Mouse (Mus musculus) brain, embryonic 14.5 days (tissue): ENCODE data around the gene Gmds.

Experiments used
- CTCF ChIP-seq: fragments of 200-500 bp; IDR thresholded peaks from 2 replicates; pipeline ENCODE4 v1.5.1; 2012; ENCODE audit warnings: inconsistent platforms, mild to moderate bottlenecking, moderate library complexity, borderline replicate concordance; ENCODE audit not compliant: insufficient read depth, insufficient read length; ENCODE audit errors: extremely low read depth
- POLR2A ChIP-seq: fragments of 200-500 bp; IDR thresholded peaks from 2 replicates; pipeline ENCODE4 v1.6.1; 2012; ENCODE audit warnings: mild to moderate bottlenecking, inconsistent platforms, borderline replicate concordance; ENCODE audit not compliant: poor library complexity, insufficient read depth, insufficient read length, severe bottlenecking; ENCODE audit errors: extremely low read depth

DNA sequence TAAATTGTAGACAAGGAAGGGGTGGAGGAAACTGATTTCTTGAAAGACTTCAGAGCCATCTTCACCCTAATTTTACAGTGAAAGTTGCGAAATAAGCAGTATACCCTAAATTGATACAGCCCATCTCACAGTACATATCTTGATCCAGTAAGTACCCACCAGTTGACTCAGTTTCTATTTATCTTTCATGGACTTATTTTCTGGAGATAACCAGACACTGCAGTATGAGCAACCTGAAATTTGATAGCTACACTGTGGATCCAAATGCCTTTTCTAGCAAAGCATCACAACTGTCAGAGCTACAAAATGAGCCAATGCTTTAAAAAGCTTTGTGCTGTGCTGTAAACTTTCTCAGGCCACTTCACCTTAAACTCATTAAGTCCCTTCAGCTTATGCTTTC is 159.9 kb downstream of the Gmds start:
- no peak for TF ChIP-seq CTCF
- no peak for TF ChIP-seq POLR2A
